Mouse (Mus musculus) ovary, postnatal 14 days (tissue): ENCODE results near the gene Mtg2.
A peak's percentile ranks its signal among the peaks of the same experiment; 100 is the strongest.

Experiments used
- DNase-seq: peaks from one replicate; pipeline ENCODE4 v3.0.0; 2022; ENCODE audit warnings: low spot score

Mtg2 gene

DNA sequence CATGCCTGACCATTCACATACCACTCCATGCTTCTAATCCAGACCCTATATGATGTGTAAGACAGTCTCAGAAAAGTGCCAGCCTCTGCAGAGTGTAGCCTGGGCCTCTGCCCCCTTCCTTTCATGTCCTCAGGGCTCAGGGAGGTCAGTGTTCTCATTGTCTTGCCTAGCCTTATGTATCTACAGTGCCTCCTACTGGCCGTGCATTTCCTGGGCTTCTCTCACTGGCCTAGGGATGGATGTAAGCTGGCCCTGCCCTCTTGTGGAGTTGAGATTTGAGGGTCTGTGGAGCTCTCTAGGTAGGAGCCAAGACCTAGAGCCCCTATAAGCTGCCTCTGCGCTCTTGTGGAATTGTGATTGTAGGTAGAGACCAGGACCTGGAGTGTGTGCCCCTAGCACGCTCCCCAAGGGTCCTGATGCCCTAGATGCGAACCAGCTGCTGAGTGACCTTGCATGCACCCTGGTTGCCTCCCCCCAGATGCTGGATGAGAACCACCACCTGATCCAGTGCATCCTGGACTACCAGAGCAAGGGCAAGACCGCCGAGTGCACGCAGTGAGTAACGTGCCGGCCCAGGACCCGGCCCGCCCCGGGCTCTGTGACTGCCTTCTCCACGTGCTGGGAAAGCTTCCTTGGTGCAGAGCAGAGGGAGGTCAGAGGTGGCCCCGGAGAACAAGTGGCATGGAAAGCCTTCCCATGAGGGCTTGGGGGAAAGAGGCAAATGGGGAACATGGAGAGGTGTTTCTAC is 18.2 kb upstream of the Mtg2 start:
- DNase-seq, result no peak

DNA sequence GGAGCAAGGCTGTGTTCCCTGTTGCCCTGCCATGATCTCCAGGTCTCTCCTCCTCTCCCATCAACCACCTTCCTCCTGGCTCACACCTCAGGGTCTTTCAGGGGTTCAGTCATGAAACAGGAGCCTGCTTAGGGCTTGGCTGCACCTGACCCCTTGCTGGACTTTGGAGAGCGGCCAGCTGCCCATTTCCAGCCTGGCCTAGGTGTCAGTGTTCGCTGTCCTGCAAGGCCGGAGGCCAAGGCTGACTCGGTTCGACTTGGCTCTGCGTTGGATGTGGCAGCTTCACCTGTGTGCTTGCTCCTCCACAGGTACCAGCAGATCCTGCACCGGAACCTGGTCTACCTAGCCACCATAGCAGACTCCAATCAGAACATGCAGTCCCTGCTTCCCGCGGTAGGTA is 17.4 kb upstream of the Mtg2 start:
- no peak for DNase-seq

DNA sequence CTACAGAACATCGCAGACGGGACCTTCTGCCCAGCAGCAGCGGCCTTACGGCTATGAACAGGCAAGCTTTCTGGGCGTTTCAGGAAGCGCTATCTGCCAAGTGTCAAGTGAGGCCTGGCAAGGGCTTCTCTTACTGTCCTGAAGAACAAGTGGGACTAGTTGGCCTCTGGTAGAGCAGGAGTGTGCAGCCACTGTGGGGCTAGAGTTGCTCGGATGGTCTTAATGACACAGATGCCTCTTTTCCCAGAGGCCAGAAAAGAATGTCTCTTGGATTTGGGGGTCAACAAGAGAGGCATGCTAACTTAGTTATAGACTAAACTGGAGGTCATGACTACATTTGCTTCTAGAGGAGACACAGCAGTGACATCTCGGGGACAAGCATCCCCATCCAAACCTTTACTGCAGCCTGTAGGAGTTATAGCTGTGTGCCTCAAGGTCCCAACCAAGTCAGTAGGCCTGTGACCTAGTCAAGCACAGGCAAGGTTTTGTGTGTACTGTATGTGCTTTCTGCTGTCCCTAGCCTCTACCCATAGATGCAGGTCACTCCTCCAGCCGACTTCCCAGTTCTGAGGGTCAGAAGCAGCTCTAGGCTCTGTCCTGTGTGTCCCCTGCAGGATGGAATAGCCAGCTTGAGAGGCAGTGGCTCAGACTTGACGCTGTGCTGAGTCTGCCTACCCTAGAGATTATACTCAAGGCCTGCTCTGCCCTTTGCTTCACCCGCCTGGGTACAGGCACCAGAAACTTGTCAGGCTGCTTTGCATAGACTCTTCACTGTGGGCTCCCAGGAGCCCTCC is 6.9 kb upstream of the Mtg2 start:
- DNase-seq, result no peak

- no peak for DNase-seq
These were observed 463 bp upstream of the Mtg2 start for GRCm38 (mm10) chr2:180069770-180070480.

DNA sequence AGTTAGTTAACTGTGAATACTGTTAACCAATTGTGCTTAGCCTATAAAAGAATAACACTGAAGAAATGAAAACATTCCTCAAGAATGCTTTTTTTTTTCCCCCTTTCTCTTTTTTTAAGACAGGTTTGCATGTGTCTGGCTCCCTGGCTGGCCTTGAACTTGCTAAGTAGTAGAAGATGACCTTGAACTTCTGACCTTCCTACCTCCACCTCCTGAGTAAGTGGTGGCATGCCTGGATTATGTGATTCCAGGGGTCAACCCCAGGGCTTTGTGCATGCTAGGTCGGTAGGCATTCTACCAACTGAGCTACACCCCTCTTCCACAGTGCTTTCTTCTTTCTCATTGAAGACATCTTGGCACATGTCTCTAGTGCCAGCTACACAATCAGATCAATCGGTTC is 1.3 kb downstream of the Mtg2 start:
- no peak for DNase-seq

- DNase-seq, result no peak
These were observed 2.5 kb downstream of the Mtg2 start for GRCm38 (mm10) chr2:180072886-180073285.

GRCm38 (mm10) chr2:180077622-180078021 is 7.2 kb downstream of the Mtg2 start:
- DNase-seq, result no peak

GRCm38 (mm10) chr2:180080680-180081079 is 10.3 kb downstream of the Mtg2 start:
- DNase-seq, result no peak

DNA sequence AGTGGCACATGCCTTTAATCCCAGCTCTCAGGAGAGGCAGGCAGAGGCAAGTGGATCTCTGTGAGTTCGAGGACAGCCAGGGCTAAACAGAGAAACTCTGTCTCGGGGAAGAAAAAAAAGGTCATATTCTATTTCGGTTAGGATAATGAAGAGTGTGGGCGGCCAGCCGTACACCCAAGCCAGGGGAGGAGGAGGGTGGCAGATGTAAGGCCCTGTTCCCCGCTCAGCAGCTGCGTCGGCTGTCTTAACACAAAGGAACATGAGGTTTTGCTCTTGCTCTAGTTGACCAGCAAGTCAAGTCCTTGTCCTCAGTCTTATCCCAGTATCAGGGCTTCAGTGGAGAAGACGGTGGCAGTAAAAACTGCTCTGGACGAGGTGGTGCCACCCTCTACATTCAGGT is 12.7 kb downstream of the Mtg2 start:
- no peak for DNase-seq

DNA sequence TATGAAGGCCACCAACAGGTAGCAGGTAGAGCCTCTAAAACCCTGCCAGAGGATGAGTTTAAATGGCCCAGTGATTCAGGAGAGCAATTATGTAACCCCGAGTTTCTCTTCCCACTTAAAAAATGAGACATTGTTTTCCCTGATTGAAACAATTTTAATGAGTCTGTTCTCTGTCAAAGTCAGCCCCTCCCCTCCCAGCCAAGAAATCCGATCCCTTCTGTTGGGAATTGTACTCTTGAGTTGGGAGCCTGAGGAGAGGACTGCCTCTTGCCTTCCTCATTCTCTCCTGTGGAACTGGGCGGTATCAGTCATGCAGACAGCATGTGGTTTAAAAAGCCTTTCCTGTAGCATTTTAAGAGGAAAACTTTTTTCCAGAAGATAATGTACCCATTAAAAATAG is 14.2 kb downstream of the Mtg2 start:
- DNase-seq, result no peak

- DNase-seq, result no peak
These were observed 15.7 kb downstream of the Mtg2 start for GRCm38 (mm10) chr2:180085926-180086636.

GRCm38 (mm10) chr2:180086637-180087027 is 16.2 kb downstream of the Mtg2 start:
- no peak for DNase-seq

- DNase-seq, result no peak
These were observed 17.1 kb downstream of the Mtg2 start for GRCm38 (mm10) chr2:180087472-180087871.

- no peak for DNase-seq
These were observed 19.9 kb downstream of the Mtg2 start for GRCm38 (mm10) chr2:180090285-180090684.

DNA sequence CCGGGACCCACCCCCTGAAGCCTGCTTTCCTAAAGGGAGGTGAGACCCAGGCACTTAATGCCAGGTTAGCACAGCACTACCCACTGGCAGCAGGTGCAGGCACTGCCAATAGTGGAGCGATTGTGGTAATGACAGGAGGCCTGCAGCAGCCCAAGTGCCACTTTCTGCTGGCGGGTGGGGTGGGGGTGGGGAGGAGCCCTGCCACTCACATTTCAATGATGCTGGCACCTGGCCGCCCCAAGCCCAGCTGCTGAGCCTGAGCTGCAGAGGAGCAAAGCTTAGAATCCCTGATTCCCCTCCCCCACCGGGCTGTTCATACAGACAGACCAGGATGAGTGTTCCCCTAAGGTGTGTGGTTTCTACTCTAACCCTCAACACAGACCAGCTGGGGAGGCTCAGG is 25.3 kb downstream of the Mtg2 start:
- DNase-seq, result no peak

DNA sequence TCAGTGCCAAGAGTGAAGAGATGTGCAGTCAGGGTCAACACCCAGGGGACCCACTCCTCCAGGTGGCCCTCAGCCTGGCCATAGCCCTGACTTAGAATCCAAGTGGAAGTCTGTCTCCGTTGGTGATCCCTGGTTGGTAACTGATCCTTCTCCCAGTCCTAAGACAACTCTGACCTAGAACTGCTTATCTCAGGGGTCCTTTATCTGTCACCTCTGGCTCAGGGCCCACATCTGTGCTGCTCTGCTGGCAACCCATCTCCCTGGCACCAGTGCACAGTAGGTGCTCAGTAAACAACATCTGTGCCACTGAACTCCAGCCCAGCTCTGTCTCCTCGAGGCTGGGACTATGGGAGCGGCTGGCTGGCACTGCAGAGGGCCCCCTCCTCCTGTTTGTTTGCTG is 27.2 kb downstream of the Mtg2 start:
- no peak for DNase-seq

DNA sequence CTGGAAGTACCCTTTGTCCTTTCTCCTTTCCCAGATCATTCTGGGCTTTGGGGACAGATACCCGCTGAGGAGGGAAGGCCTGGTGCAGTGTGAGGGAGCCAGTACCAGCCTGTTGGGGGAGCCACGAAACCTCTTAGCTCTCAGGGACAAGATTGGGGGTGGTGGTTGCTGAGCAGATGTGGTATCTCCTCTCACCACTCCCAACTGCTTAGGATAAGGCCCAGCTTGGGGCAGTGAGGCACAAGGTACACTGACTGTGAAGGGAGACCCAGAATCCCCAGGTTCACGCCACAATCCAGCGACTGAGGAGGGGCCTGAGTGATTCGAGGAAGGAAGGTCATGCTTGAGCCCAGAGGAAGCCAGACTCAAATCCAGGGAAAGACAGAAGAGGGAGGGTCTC is 27.8 kb downstream of the Mtg2 start:
- DNase-seq, result no peak

DNA sequence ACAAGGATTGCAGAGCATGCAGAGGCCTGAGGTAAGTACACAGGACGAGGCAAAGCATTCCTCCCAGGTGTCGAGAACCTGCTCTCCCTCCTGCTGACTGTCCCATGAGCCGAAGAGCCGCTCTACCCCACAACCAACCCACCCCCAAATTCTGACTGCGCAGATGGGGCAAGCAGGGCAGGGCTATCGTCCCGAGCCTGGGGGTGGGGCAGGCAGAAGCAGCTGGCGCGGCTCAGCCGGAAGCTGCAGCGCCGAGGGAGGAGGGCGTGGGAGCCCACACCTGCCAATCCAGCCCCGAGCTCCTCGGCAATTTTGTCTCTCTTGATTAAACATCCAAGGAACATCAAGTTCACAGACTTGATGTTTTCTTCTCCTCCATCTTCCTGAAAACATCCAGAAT is 29.1 kb downstream of the Mtg2 start:
- no peak for DNase-seq

DNA sequence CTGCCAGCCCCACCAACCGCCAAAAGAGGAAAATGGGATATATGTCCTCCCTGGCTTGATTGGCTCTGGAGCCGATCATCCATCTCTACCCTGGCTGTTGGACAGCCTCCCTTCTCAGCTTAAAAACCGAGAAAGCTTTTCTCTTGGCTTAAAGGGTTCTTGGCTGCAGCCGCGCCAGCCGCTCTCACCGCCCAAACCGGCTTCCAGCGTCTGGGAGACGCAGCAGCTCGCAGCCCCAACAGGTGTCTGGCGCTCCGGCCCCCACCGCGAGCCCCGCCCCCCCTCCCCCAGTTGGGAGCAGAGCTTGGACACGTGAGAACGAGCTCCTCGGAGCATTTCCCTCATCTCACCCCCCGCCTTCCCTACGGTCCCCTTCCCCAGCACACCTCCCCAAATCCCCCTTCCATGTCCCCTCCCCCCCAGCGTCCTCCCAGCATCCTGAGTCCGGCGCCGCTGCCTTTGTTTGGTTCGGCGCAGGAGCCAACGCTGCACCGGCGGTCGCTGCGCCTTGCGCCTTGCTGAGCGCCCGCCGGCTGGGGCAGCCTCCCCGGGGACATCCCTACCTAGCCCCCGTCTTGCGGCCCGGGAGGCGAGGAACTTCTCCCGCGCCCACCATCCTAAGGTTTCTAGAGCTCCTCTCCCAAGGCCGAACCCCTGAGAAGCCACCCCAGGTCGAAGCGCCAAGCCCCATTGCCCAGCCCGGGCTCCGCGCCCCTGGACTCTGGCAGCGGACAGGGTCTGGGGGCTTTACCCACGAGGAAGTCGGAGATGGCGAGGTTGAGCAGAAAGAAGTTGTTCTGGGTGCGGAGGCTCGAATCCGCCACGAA is 33.0 kb downstream of the Mtg2 start:
- DNase-seq, result no peak

- DNase-seq, result peak; percentile 78
These were observed 33.7 kb downstream of the Mtg2 start, which contains the start of gene Hrh3 for GRCm38 (mm10) chr2:180103978-180104658. Gene Hrh3 (minus strand): TSS chr2:180104488.
